Mouse (Mus musculus): Measurements from ENCODE around the gene Ufsp1. TPM values are rescaled to one million over a fixed set of nuclear protein-coding genes. Genes with fewer than 3 reads are reported as not detected.

Ufsp1 gene
- total RNA-seq, 2 experiments from 2014 or later, result 12.4 to 13.8 TPM

- TF ChIP-seq CTCF (conservative IDR thresholded peaks at IDR 0.05), result no peak
- DNase-seq (ENCODE audit: low spot score in 2 of 2), result no peak
- no peak overlapping the region for H3K4me3 ChIP-seq
- H3K27ac ChIP-seq, result peak overlapping the region; percentile 97; the same call in 1 of the 2 replicates
These were observed 9.7 kb downstream of the Ufsp1 start for GRCm38 (mm10) chr5:137304165-137304564.

DNA sequence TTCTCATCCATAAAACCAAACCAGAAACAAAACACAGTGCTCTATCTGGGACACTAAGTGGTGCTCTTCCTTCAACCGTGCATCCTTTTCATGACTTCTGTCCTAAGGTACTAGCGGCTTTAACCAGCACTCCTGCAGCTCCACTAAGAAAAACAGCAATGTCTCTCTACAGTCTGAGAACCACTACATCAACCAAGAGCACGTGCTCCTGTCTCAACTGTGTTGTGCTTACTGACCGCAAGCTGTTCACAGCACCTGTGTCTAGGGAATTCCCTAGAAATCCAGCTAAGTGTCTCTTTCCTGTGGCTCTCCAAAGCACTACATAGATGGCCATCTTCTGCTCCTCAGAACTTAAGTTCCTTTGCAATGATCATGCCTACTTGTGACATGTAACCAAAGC lies 10.4 kb downstream of the Ufsp1 start:
- TF ChIP-seq CTCF (conservative IDR thresholded peaks at IDR 0.05), result 0 out of 2 replicates have a peak, but pooled peaks have one; percentile 8
- Histone ChIP-seq H3K4me3 (peak overlapping the region; percentile 97), H3K27ac (peak overlapping the region; percentile 97; the same call in 1 of the 2 replicates)
- no peak for DNase-seq (ENCODE audit: low spot score in 2 of 2)

- H3K27ac ChIP-seq, result peak overlapping the region; percentile 97; the same call in 1 of the 2 replicates
- no peak for DNase-seq (ENCODE audit: low spot score in 2 of 2)
- TF ChIP-seq CTCF (conservative IDR thresholded peaks at IDR 0.05), result no peak
- peak overlapping the region; percentile 97 for H3K4me3 ChIP-seq
These were observed 11.4 kb downstream of the Ufsp1 start for GRCm38 (mm10) chr5:137305822-137306221.

- no peak for TF ChIP-seq CTCF (conservative IDR thresholded peaks at IDR 0.05)
- DNase-seq (ENCODE audit: low spot score in 2 of 2), result no peak
- H3K4me3 ChIP-seq, result peak overlapping the region; percentile 97
- H3K27ac ChIP-seq, result peak overlapping the region; percentile 97
These were observed 12.1 kb downstream of the Ufsp1 start for GRCm38 (mm10) chr5:137306439-137307005.

DNA sequence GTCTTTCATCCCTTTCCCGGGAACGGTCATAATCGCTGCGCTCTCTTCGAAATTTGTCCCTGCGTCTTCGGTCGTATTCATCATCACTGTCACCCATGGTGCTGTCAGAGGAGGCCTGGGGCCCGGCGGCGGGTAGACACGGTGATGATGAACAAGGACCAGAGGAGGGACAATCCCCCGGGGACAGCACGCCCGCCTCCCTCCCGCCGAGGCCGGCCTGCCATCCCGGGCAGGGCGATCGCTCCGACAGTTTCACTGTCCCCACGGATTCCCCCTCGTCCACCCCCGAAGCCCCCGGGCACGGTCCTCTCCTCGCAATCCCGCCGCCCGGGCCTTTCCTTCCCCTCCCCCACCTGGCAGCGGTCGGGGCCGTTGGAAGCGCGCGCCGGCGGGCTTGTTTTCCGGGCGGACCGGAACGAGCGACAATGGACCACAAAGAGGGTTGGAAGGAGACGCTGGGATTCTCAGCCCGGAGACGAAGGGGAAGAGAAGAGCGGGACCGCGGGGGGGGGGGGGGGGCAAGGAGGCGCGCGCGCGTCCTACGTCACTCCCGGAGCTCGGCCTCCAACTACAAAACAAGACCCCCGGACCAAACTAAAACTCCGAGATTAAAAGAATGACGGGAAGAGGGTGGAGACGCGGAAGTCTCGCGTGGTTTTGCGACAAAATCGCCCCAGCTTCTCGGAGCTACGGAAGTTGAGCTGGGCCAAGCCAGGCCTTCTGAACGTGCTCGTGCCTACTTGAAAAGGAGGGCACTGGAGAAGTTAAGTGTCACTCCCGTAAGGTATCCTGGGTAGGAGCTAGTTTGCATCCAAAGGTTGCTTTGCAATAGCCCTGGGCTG lies 12.9 kb downstream of the Ufsp1 start, which contains the start of gene Srrt:
Gene Srrt (minus strand): TSS at position 604 of the 842 bp plus-strand sequence.
- TF ChIP-seq CTCF (conservative IDR thresholded peaks at IDR 0.05), result no peak
- DNase-seq (ENCODE audit: low spot score in 2 of 2), result peak; percentile 88 to 94

DNA sequence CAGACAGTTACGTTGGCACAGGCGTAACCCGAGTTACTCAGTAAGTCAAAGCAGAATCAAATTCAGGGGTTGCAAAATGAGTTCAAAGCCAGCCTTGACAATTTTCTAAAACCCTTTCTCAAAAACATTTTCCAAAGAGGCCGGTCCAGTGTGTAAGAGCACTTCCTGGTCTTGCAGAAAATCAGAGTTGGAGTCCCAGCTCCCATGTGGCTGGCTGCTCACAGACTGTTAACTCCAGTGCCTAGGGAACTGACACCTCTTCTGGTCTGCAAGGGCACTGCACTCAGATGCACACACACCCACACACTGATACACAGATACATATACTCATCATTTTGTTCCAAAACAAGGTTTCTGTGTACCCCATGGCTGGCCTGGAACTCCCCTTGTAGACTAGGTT lies 13.9 kb downstream of the Ufsp1 start:
- peak; percentile 7; the same call in 1 of the 2 replicates for TF ChIP-seq CTCF (conservative IDR thresholded peaks at IDR 0.05)
- DNase-seq (ENCODE audit: low spot score in 2 of 2), result no peak
- Histone ChIP-seq H3K27ac (peak overlapping the region; percentile 97), H3K4me3 (peak overlapping the region; percentile 97)

More for the DNA sequence above, 12.9 kb downstream of the Ufsp1 start, which contains the start of gene Srrt:
- peak within 1 kb of the TSS; percentile 97 for H3K27ac ChIP-seq
- H3K4me3 ChIP-seq, result peak within 1 kb of the TSS; percentile 97

GRCm38 (mm10) chr5:137313466-137314192 lies 19.2 kb downstream of the Ufsp1 start:
- no peak for DNase-seq (ENCODE audit: low spot score in 2 of 2)
- TF ChIP-seq CTCF (conservative IDR thresholded peaks at IDR 0.05), result no peak
- peak overlapping the region; percentile 36; the same call in 1 of the 2 replicates for H3K27ac ChIP-seq

GRCm38 (mm10) chr5:137314193-137315083 lies 20.0 kb downstream of the Ufsp1 start, which contains the start of gene Trip6:
TSS of gene Trip6 (minus strand) at chr5:137314404.
- H3K27ac ChIP-seq, result peak within 1 kb of the TSS; percentile 36; the same call in 1 of the 2 replicates
- H3K4me3 ChIP-seq, result peak within 1 kb of the TSS; percentile 50
- peak; percentile 53 to 60 for DNase-seq (ENCODE audit: low spot score in 2 of 2)
- no peak for TF ChIP-seq CTCF (conservative IDR thresholded peaks at IDR 0.05)

More at GRCm38 (mm10) chr5:137313466-137314192, 19.2 kb downstream of the Ufsp1 start:
- peak overlapping the region; percentile 50 for H3K4me3 ChIP-seq

DNA sequence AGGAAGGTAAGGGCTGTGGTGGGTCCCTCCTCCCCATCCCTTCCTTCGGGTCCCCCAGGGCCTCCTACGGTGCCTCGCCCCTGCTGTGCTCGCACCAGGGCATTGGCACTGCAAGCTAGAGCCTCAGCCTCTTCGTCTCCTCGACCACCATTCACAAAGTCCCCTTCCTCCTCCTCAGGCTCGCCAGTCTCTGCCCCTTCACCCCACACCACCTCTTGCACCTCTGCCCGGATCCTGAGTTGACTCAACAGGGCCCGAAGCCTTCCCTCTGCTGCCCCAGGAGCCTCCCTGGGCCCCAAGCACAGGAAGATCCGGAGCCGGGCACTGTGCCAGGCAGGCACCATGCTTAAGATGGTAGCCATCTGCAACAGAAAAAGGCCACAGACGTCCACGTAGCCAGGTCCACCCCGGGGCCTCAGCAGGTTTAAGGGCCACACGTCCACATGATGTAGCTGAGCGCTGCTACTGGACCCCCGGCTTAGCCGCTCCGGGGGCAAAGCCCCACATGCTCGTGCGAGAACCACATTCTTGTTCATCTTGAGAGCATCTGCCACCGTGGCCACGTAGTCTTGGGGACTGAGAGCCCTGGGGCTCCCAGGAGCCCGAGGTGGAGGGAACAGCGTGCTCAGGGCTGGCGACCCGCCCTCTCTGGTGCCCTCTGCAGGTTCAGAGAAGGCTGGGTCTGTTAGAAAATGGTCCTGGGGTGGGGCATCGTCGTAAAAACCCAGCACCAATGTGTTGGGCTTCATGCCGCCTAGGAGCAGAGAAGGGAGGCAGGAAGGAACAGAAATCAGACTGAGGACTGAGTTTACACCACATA lies 20.9 kb downstream of the Ufsp1 start:
- no peak for DNase-seq (ENCODE audit: low spot score in 2 of 2)
- H3K27ac ChIP-seq, result no peak overlapping the region
- H3K4me3 ChIP-seq, result no peak overlapping the region
- peak; percentile 70 for TF ChIP-seq CTCF (conservative IDR thresholded peaks at IDR 0.05)

- Histone ChIP-seq H3K4me3 (no peak overlapping the region), H3K27ac (no peak overlapping the region)
- no peak for DNase-seq (ENCODE audit: low spot score in 2 of 2)
- TF ChIP-seq CTCF (conservative IDR thresholded peaks at IDR 0.05), result no peak
These were observed 22.9 kb downstream of the Ufsp1 start for GRCm38 (mm10) chr5:137317361-137317760.

DNA sequence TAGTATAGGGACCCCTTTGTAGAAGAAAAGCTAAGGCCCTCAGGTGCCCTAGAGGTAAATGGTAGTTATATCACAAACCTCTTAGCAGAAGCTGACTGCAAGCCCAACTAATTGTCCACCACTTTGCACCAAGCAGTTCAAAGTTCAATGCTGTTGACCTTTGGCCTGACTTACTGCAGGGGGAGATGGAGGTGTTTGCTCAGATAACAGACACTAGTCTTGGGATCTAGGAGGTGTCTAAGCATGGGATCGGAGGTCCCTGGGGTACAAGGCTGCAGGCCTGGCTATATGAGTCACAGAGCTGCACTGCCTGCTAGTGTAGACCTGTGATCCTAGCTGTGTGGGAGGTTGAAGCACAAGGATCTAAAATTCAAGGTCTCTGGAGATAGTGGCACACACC lies 24.1 kb downstream of the Ufsp1 start:
- no peak for TF ChIP-seq CTCF (conservative IDR thresholded peaks at IDR 0.05)
- Histone ChIP-seq H3K27ac (no peak overlapping the region), H3K4me3 (no peak overlapping the region)
- DNase-seq (ENCODE audit: low spot score in 2 of 2), result no peak
